Mouse (Mus musculus) brain, adult 2 months (tissue): ENCODE data around the gene Zkscan6.

Experiments used
- DNase-seq: peaks from one replicate; pipeline ENCODE4 v3.0.0; 2011; ENCODE audit warnings: low read depth, low spot score

Gene Zkscan6

GRCm38 (mm10) chr11:65806909-65807504 lies at the start of gene Zkscan6:
Gene Zkscan6, plus strand, starts transcription at chr11:65807175.
- DNase-seq = peak; percentile 96

DNA sequence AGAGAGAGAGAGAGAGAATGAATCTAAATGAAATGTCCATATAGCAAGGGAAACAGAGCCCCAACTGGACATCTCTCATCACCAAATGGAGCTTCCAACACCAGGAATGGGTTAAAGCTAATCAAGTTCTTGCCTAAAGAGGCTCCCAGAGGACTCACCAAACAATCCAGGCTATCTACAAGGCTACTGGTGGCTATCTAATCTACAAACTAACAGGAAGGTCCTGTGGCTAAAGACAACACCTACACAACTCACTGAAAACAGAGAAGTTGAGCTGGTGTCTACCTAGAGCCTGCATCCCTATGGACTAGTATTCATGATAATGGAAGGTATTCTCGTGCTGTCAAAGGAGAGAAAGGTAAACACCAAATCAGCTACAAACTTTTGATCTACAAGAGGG lies 47.6 kb upstream of the Zkscan6 start:
- no peak for DNase-seq

DNA sequence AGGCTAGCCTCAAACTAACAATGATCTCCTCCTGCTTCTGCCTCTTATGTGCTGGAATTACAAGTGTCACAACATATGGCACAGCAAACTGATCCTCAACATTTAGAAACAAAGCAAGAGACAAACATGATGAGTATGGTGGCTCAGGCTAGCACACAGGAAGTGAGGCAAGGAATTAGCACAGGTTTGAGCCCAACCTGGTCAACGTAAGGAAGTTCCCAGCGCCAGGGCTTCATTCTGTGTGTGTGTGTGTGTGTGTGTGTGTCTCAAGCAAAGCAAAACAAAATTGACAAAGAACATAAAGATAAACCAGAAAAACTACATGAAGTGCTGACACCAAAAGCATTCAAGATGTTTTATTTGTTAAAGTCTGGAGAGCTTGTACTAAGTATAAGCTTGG lies 46.1 kb upstream of the Zkscan6 start:
- no peak for DNase-seq

DNA sequence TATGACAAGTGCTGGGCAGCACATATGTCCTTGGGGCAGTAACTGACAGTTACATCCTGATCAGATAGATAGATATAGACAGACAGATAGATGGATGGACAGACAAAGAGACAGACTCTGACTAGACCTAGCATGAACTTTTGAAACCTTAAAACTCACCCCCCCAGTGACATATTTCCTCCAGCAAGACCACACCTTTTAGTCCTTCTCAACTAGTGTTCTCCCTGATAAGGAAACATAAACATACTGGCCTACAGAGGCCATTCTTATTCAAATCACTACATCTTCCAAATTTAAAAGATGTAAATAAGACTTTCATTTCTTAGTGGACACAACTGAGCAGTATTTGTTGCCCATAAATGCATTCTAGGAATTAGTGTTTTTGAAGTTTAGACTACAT lies 38.5 kb upstream of the Zkscan6 start:
- no peak for DNase-seq

GRCm38 (mm10) chr11:65769990-65770389 lies 37.0 kb upstream of the Zkscan6 start:
- no peak for DNase-seq

GRCm38 (mm10) chr11:65771546-65771945 lies 35.4 kb upstream of the Zkscan6 start:
- no peak for DNase-seq

DNA sequence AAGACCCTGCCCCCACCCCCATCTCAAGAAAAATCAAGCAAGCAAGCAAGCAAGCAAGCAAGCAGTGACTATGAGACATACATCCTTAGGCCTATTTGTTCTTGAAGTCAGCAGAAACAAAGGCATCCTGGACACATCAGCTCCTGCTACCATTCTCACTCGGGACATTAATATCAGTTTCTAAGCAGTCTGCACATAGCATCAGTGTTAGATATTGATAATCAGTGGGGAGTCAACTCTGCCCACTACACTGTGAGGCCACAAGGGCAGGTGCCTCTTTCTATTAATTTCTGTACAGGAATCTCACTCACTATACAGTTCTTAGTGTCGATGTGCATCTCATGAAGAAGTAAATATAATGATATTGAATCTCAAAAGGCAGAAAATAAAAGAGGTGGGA lies 33.4 kb upstream of the Zkscan6 start:
- DNase-seq = no peak

GRCm38 (mm10) chr11:65773946-65774656 lies 32.9 kb upstream of the Zkscan6 start:
- DNase-seq = no peak

DNA sequence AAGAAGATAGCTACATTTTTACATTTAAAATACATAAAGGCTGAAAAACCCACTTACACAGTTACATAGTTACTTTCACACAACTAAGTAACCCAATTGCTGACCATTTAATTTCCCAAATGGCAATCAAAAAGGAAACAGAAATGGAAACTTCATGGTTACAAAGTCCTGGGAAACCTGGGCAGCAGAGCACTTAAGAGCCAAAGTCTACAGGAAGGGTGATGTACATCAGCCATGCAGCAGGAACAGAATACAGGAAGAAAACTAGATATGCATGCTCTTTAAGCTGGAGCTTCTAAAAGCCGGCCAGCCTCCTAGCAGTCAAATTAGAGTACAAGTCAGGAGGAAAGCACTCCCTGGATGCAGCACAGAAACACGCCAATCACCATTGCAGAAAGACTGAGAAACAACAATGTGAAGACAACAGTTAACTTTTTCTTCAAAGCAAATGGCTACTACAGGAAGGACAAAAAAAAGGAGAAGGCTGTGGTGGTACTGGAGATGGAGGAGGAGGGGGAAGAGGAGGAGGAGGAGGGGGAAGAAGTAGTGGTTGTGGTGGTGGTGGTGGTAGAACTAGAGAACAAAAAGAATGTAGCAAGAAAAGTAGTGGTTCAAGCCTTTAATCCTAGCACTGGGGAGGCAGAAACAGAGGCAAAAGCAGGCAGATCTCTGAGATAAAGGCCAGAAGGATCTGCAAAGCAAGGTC lies 29.9 kb upstream of the Zkscan6 start:
- no peak for DNase-seq

DNA sequence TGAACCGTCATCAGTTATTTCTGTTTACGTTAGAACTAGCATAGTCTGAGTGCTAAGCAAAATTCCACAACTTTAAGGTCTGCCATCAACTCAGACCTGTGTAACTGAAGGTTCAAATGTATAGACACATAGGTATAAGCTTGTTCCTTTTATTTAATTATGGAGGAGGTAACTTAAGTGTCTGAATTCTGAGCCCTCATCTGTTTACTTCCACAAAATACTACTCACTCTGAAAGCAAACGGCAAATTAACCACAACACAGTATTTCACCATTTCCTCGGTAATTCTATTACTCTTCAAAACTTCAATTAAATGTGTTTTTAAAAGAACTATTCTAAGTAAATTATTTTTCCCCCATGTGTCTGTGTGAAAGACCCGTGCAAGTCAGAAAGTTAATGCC lies 29.2 kb upstream of the Zkscan6 start:
- DNase-seq = no peak

DNA sequence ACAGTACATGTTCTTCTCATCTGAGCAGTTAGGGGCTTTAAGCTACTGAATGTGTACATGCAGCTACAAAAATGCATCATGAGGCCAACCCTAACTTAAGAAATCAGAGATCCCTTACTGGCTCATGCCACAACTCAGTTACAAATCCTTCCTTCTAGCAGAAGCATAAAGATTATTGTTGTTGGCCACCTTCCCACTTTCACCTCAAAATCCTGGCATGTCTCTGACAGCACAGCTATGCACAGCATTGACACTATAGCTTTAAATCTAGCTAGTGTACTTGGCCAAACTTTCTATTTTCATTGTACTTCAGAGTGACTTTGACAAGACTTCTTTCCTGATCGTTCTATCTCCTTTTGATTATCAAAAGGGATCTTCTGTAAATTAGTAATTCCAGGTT lies 27.9 kb upstream of the Zkscan6 start:
- peak; percentile 43 for DNase-seq

GRCm38 (mm10) chr11:65779578-65779977 lies 27.4 kb upstream of the Zkscan6 start:
- DNase-seq = no peak

- no peak for DNase-seq
Observed at GRCm38 (mm10) chr11:65781596-65781995, 25.4 kb upstream of the Zkscan6 start.

DNA sequence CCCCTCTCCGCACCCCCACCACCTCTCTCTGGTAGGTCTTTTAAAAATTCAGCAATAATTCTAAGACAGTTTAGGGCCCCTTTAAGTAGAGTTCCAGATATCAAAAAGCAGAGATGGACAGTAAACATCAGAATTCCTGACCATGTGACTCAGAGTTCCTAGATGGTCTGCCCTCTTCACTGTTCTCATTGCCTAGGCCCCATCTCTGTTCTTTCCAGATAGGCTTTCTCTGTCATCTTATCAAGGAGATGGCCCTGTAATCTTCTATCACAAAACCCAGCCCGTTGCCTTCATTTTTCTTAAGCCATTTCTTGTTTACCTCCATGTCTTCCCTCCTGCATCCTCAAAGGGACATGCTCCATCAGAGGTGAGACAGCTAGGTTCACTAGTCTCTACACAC lies 20.8 kb upstream of the Zkscan6 start:
- no peak for DNase-seq

- DNase-seq = peak; percentile 44
Observed at GRCm38 (mm10) chr11:65787421-65788151, 19.4 kb upstream of the Zkscan6 start.

GRCm38 (mm10) chr11:65788154-65788553 lies 18.8 kb upstream of the Zkscan6 start, which contains the start of gene Map2k4:
Gene Map2k4, minus strand, starts transcription at chr11:65788297.
- DNase-seq = peak; percentile 98

GRCm38 (mm10) chr11:65794428-65795219 lies 12.4 kb upstream of the Zkscan6 start:
- DNase-seq = peak; percentile 39

GRCm38 (mm10) chr11:65795896-65796295 lies 11.1 kb upstream of the Zkscan6 start:
- no peak for DNase-seq

DNA sequence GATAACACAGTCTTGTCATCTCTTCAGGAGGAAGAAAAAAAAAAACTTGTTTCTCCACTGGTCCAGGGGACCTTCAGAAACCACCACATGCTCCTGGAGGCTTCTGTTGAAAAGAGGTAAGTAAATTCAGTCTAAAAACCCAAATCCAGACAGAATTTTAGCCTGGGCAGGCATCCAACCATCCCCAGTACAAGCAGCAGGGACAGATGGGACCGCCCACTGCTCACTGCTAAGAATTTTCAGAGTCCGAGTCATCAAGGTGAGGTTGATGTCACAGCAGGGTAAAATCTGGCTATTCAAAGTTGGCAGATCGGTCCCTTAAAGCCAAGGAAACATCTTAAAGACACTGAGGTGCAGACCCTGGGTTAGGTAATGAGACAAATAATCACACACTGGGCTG lies 5.1 kb upstream of the Zkscan6 start:
- DNase-seq = peak; percentile 96

DNA sequence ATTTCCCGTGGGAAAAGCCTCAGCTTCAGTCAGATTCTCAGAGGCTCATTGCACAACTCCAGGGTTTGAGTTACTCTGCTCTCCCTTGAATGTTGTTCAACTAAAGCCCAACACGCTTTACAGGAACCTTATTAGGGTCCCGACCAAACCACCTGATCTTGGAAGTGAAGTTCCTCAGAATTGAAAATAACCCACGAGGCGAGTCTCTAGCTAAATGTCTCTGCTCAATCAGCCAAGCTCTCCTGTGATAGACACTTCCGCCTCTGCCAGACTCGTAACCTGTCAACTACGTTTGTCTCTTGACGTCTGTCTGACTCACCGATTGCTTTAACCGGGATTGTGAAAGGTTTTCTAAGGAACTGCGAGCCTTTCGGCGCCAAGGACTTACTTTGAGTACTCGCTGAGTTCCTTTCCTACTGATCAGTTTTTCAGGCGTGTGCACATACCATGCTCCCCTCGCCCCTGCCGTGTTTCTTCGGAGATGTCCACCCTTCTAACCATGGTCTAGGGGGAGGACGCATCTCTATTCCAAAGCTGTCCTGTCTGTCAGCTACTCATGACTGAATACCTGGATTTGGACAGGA lies 562 bp upstream of the Zkscan6 start:
- DNase-seq = peak; percentile 65

GRCm38 (mm10) chr11:65807601-65808000 lies 626 bp downstream of the Zkscan6 start:
- DNase-seq = no peak
